Mouse (Mus musculus) lung, postnatal 0 days (tissue): ENCODE data around the gene Ppil4.

Experiments
- CTCF ChIP-seq: IDR thresholded peaks from 2 replicates; pipeline ENCODE4 v1.5.1; 2016; ENCODE audit warnings: antibody characterized with exemption, mild to moderate bottlenecking
- EP300 ChIP-seq: IDR thresholded peaks from 2 replicates; pipeline ENCODE4 v1.6.1; 2016; ENCODE audit warnings: antibody characterized with exemption, mild to moderate bottlenecking, control low read depth

DNA sequence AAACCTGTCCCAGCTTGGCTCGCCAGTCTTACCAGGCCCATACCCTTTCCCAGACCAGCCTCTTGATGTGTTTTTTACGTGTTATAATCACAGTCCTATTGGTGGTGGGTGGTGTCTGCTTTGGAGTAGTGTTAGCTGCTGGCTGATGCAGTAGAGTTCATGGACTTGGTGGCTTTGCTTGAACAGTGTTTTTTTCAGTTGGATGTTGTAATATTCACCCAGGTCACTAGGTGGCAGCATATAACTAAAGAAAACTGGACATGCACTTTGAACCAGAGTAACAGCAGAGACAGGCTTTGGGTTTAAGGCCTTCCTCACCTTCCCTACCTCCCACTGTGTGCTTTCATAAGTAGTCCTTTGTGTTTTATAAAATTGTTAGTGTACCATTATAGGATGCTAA is 17.2 kb downstream of the Ppil4 start:
- TF ChIP-seq CTCF (peak; percentile 76), EP300 (no peak)
